Mouse (Mus musculus) left cerebral cortex, adult 18-20 months (tissue): ENCODE measurements around the gene Akt1s1. TPM values are rescaled to one million over a fixed set of nuclear protein-coding genes. Genes with fewer than 3 reads are reported as not detected.

Experiments used
- DNase-seq, 2 experiments: peaks; one replicate each; pipeline ENCODE4 v3.0.0; 2021 to 2022; ENCODE audit warnings: low spot score in 2 of 2, mixed read lengths in 1 of 2
- microRNA-seq, 2 experiments: library from miRNA; unstranded; fragments of <30 nt; microRNA quantifications; one replicate each; pipeline ENCODE4 v1.2.0; 2021
- total RNA-seq, 2 experiments: library from RNA; stranded (reverse); gene quantifications; 2 replicates each; pipeline ENCODE4 v1.2.3; 2021

The Akt1s1 gene
- total RNA-seq, 2 experiments from 2014 or later = 67.9 to 70.1 TPM

DNA sequence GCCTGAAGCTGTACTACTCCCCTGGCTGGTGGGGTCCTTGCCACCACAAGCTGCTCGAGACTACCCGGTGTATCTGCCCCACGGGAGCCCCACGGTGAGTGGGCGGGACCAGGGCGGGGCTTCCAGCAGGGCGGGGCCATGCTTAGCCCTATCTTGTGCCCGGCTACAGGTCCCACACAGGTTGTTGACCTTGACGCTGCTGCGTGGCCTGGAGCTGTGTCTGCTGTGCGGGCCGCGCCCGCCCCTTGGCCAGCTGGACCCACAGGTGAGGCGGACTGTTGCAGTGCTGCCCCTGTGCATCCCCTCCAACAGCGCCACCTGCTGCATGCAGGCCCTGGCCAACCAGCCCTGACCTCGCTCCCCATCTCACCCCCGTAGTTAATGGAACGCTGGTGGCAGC, 49.8 kb downstream of the Akt1s1 start:
- DNase-seq = no peak

- DNase-seq = no peak
Measured at GRCm38 (mm10) chr7:44900632-44901031, 51.8 kb downstream of the Akt1s1 start.

DNA sequence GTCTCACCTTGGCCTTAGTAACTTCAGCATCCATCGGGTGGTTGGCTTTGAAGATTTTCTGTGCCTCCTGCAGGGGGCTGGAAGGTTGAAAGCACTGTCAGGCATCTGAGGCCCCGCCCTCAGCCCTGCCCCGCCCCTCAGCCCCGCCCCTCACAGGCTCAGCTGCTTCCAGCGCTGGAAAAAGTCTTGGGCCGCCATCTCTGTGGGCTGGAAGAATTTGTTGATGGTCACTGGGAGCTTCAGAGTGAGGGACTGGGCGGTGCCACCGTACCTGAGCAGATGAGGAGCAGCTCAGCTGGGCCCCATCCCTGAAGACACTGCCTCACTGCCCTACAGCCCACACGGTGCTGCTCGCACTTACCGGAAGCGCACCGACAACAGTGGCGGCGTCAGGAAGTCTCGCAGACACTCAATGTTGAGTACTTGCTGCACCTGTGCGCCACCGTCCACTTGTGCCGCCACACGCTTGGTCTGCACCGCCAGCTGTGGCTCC, 52.5 kb downstream of the Akt1s1 start:
- no peak for DNase-seq

Small RNA genes lying within 50 kb of the gene (microRNA-seq; reads per million reads assigned to microRNA genes)
- gene Mir707 = 0 reads per million in 2 experiments

Other genes with a start within 250 kb of the Akt1s1 start
- gene Myh14, start 178.1 kb upstream of the Akt1s1 start, total RNA-seq = 10 to 100 TPM; 22.4 to 24.4 TPM
- not detected for gene Izumo2, start 140.2 kb upstream of the Akt1s1 start, total RNA-seq
- gene Vrk3, start 100.6 kb upstream of the Akt1s1 start, total RNA-seq = 10 to 100 TPM; 25.5 to 26.5 TPM
- under 1 TPM; 0.23 to 0.89 TPM for gene Zfp473, start 97.9 kb upstream of the Akt1s1 start, total RNA-seq
- 10 to 100 TPM; 33.0 to 38.1 TPM for gene Nup62, start 32.9 kb upstream of the Akt1s1 start, total RNA-seq
- gene Il4i1, start 32.6 kb upstream of the Akt1s1 start, total RNA-seq = 1 to 10 TPM; 1.8 to 2.3 TPM
- 10 to 100 TPM; 21.2 to 27.8 TPM for gene Atf5, start 32.3 kb upstream of the Akt1s1 start, total RNA-seq
- 10 to 100 TPM; 70.4 to 89.3 TPM for gene Tbc1d17, start 88 bp downstream of the Akt1s1 start, total RNA-seq
- gene Pnkp, start 8.1 kb downstream of the Akt1s1 start, total RNA-seq = 10 to 100 TPM; 27.1 to 27.7 TPM
- 100 to 1,000 TPM; 280 to 295 TPM for gene Ptov1, start 20.8 kb downstream of the Akt1s1 start, total RNA-seq
- gene Med25, start 43.7 kb downstream of the Akt1s1 start, total RNA-seq = 10 to 100 TPM; 85.9 to 94.9 TPM
- 10 to 100 TPM; 22.2 to 24.2 TPM for gene Fuz, start 47.1 kb downstream of the Akt1s1 start, total RNA-seq
- 100 to 1,000 TPM; 328 to 355 TPM for gene Ap2a1, start 80.5 kb downstream of the Akt1s1 start, total RNA-seq
- 1 to 10 TPM; 1.7 to 3.0 TPM for gene Tsks, start 94.2 kb downstream of the Akt1s1 start, total RNA-seq
- gene Cpt1c, start 125.9 kb downstream of the Akt1s1 start, total RNA-seq = 10 to 100 TPM; 98.3 to 98.4 TPM
- gene Prmt1, start 137.6 kb downstream of the Akt1s1 start, total RNA-seq = 100 to 1,000 TPM; 174 to 178 TPM
- 10 to 100 TPM; 35.2 to 41.9 TPM for gene Irf3, start 148.7 kb downstream of the Akt1s1 start, total RNA-seq
- gene Bcl2l12, start 149.7 kb downstream of the Akt1s1 start, total RNA-seq = 1 to 10 TPM; 2.8 to 3.8 TPM
- 100 to 1,000 TPM; 159 to 163 TPM for gene Scaf1, start 167.4 kb downstream of the Akt1s1 start, total RNA-seq
- 10 to 100 TPM; 10.0 to 14.5 TPM for gene Rras, start 169.0 kb downstream of the Akt1s1 start, total RNA-seq
- 10 to 100 TPM; 63.3 to 67.5 TPM for gene Prr12, start 203.9 kb downstream of the Akt1s1 start, total RNA-seq
- 10 to 100 TPM; 51.9 to 59.7 TPM for gene Nosip, start 213.4 kb downstream of the Akt1s1 start, total RNA-seq
- 1 to 10 TPM; 6.2 to 9.2 TPM for gene Prrg2, start 213.7 kb downstream of the Akt1s1 start, total RNA-seq
- gene Rcn3, start 243.2 kb downstream of the Akt1s1 start, total RNA-seq = 1 to 10 TPM; 5.9 to 6.0 TPM